8 mouse cellular contexts compared by ENCODE assay signal in the genomic region with DNA sequence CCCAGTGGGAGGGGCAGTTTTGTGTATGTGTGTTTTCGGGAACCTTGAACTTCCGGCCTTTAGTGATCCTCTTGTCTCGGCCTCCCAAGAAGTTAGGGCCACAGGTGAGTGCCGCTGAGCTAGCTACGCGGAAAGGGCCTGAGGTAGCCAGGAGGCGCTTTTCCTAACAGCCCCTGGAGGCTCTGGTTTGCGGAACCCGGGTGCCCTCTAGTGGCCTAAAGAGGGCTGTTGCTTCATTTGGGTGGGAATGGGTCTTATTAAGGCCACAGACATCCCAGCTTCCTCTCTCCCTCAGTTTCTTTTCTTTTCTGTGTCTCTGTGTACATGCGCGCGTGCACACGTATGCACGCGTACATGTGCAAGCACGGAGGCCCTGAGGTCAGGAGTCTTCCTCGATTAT. TPM values are rescaled to one million over a fixed set of nuclear protein-coding genes. Genes with fewer than 3 reads are reported as not detected.
DNase-seq lines count a peak whose midpoint lies in the region; ATAC-seq lines count a peak whose summit lies in the region.

No protein-coding gene starts in this region.

- H3K4me3 ChIP-seq in kidney, embryonic 16.5 days (ENCODE audit: low read length): no peak overlapping the region
- no peak overlapping the region for H3K4me3 ChIP-seq in intestine, embryonic 16.5 days (ENCODE audit: low read length)
- no peak overlapping the region for H3K4me3 ChIP-seq in midbrain, embryonic 15.5 days

- no peaks in the 10 kb centered on the region for H3K4me1 ChIP-seq in kidney, embryonic 16.5 days (ENCODE audit: insufficient read depth, low read length)
- no peaks in the 10 kb centered on the region for H3K4me1 ChIP-seq in intestine, embryonic 16.5 days (ENCODE audit: control insufficient read depth, insufficient read depth, low read length)
- H3K4me1 ChIP-seq in midbrain, embryonic 15.5 days: no peaks in the 10 kb centered on the region

- intact Hi-C loops in left cerebral cortex, postnatal 36 days (cut with DNase I): loop anchor here (1.0 to 5.0 kb wide), 2 partner anchors 51 to 116 kb away; a partner anchor contains a TSS

- no peak for ATAC-seq in kidney, embryonic 16.5 days (ENCODE audit: low FRiP score, low TSS enrichment)
- peak; percentile 76 for ATAC-seq in intestine, embryonic 16.5 days
- 0 out of 2 replicates have a peak, but pooled peaks have one; percentile 20 for ATAC-seq in midbrain, embryonic 15.5 days (replicated peaks)

- H3K4me2 ChIP-seq in kidney, embryonic 16.5 days (replicated peaks; ENCODE audit: low read depth, low read length): no peak overlapping the region
- no peak overlapping the region for H3K4me2 ChIP-seq in intestine, embryonic 16.5 days (ENCODE audit: low read depth, low read length)
- no peak overlapping the region for H3K4me2 ChIP-seq in midbrain, embryonic 15.5 days

- H3K27ac ChIP-seq in kidney, embryonic 16.5 days (ENCODE audit: low read length): no peak overlapping the region
- H3K27ac ChIP-seq in intestine, embryonic 16.5 days (ENCODE audit: low read length): no peak overlapping the region
- no peak overlapping the region for H3K27ac ChIP-seq in midbrain, embryonic 15.5 days

- 18% methylated on average over 17 of the region's 17 CpGs for WGBS in kidney, embryonic 16.5 days
- 16% methylated on average over 17 of the region's 17 CpGs for WGBS in intestine, embryonic 16.5 days
- 17% methylated on average over 17 of the region's 17 CpGs for WGBS in midbrain, embryonic 15.5 days

- DNase-seq in kidney, adult 11 months: peak; percentile 55
- peak; percentile 88 to 90 for DNase-seq in cerebellum, postnatal 14 days
- peak; percentile 87 for DNase-seq in gastrocnemius, adult 18-20 months (ENCODE audit: low spot score)
- DNase-seq in left cerebral cortex, postnatal 36 days (ENCODE audit: low spot score in 2 of 2): peak; percentile 60 to 78
- DNase-seq in spleen, postnatal 14 days (ENCODE audit: low spot score in 2 of 2): peak; percentile 50 to 64

- no peaks in the 10 kb centered on the region for H3K27me3 ChIP-seq in kidney, embryonic 16.5 days (ENCODE audit: insufficient read depth, low read length)
- H3K27me3 ChIP-seq in intestine, embryonic 16.5 days (replicated peaks; ENCODE audit: control insufficient read depth, insufficient read depth, low read length): no peaks in the 10 kb centered on the region
- no peaks in the 10 kb centered on the region for H3K27me3 ChIP-seq in midbrain, embryonic 15.5 days (replicated peaks)

- 0 out of 2 replicates have a peak, but pooled peaks cover 10% of the 10 kb centered on the region for H3K36me3 ChIP-seq in kidney, embryonic 16.5 days (ENCODE audit: insufficient read depth, low read length)
- no peaks in the 10 kb centered on the region for H3K36me3 ChIP-seq in intestine, embryonic 16.5 days (ENCODE audit: control insufficient read depth, insufficient read depth, low read length)
- 0 out of 2 replicates have a peak, but pooled peaks cover 3% of the 10 kb centered on the region for H3K36me3 ChIP-seq in midbrain, embryonic 15.5 days (replicated peaks)

- H3K9me3 ChIP-seq in kidney, embryonic 16.5 days (ENCODE audit: low read length): no peaks in the 10 kb centered on the region
- no peaks in the 10 kb centered on the region for H3K9me3 ChIP-seq in intestine, embryonic 16.5 days (ENCODE audit: control insufficient read depth, low read length)
- no peaks in the 10 kb centered on the region for H3K9me3 ChIP-seq in midbrain, embryonic 15.5 days

- H3K9ac ChIP-seq in kidney, embryonic 16.5 days (replicated peaks; ENCODE audit: low read length): no peak overlapping the region
- no peak overlapping the region for H3K9ac ChIP-seq in intestine, embryonic 16.5 days (ENCODE audit: low read depth, low read length)
- H3K9ac ChIP-seq in midbrain, embryonic 15.5 days: no peak overlapping the region

RNA-seq across cellular contexts. Expression of a gene that starts 6.5 kb away (rescaled TPM):
- polyA plus RNA-seq in kidney, embryonic 16.5 days (2015; fragmentation: Nextera tagmentation; extraction: Ambion mirVana): 5.0 and 5.3 TPM in 2 replicates
- 1 to 10 TPM; 2.4 to 2.5 TPM for total RNA-seq in gastrocnemius, adult 18-20 months (2021)
- polyA plus RNA-seq in intestine, embryonic 16.5 days (2015; fragmentation: Nextera tagmentation; extraction: Ambion mirVana): 2.2 TPM in 2 replicates
- 1 to 10 TPM; 8.0 to 9.7 TPM for total RNA-seq in left cerebral cortex, postnatal 36 days (2021)
- 31.4 and 33.2 TPM in 2 replicates for polyA plus RNA-seq in midbrain, embryonic 15.5 days (2015; fragmentation: Nextera tagmentation; extraction: Ambion mirVana)

RNA-seq across cellular contexts. Expression of a gene that starts 54.1 kb away (rescaled TPM):
- 47.1 and 52.0 TPM in 2 replicates for polyA plus RNA-seq in kidney, embryonic 16.5 days (2015; fragmentation: Nextera tagmentation; extraction: Ambion mirVana)
- 10 to 100 TPM; 19.4 to 23.8 TPM for total RNA-seq in gastrocnemius, adult 18-20 months (2021)
- polyA plus RNA-seq in intestine, embryonic 16.5 days (2015; fragmentation: Nextera tagmentation; extraction: Ambion mirVana): 38.5 and 44.1 TPM in 2 replicates
- 10 to 100 TPM; 28.3 to 39.2 TPM for total RNA-seq in left cerebral cortex, postnatal 36 days (2021)
- 54.8 and 55.6 TPM in 2 replicates for polyA plus RNA-seq in midbrain, embryonic 15.5 days (2015; fragmentation: Nextera tagmentation; extraction: Ambion mirVana)
